Mouse (Mus musculus) right cerebral cortex, postnatal 36 days (tissue): Measurements from ENCODE around the gene Slc22a23.

Experiments used
- DNase-seq, 2 experiments: peaks; one replicate each; pipeline ENCODE4 v3.0.0; 2022; ENCODE audit warnings: low spot score in 2 of 2, mixed read lengths in 1 of 2

Gene Slc22a23

GRCm38 (mm10) chr13:34163304-34163975 lies 181.5 kb downstream of the Slc22a23 start:
- no peak for DNase-seq

- DNase-seq, result peak; percentile 90 to 91
Measured at GRCm38 (mm10) chr13:34162491-34163303, 182.3 kb downstream of the Slc22a23 start, which contains the start of gene Psmg4. TSS of gene Psmg4 (plus strand) at chr13:34162964.

- no peak for DNase-seq
Measured at GRCm38 (mm10) chr13:34159926-34160325, 185.1 kb downstream of the Slc22a23 start.

- no peak for DNase-seq
Measured at GRCm38 (mm10) chr13:34157596-34158157, 187.3 kb downstream of the Slc22a23 start.

- DNase-seq, result no peak
Measured at GRCm38 (mm10) chr13:34156840-34157185, 188.2 kb downstream of the Slc22a23 start.

- no peak for DNase-seq
Measured at GRCm38 (mm10) chr13:34156133-34156839, 188.7 kb downstream of the Slc22a23 start.

GRCm38 (mm10) chr13:34154931-34155272 lies 190.1 kb downstream of the Slc22a23 start:
- DNase-seq, result peak; percentile 52 to 54

- peak; percentile 69 to 78 for DNase-seq
Measured at GRCm38 (mm10) chr13:34154217-34154930, 190.6 kb downstream of the Slc22a23 start.

GRCm38 (mm10) chr13:34153254-34154011 lies 191.5 kb downstream of the Slc22a23 start:
- DNase-seq, result no peak

GRCm38 (mm10) chr13:34152695-34153094 lies 192.3 kb downstream of the Slc22a23 start:
- no peak for DNase-seq

- DNase-seq, result no peak
Measured at GRCm38 (mm10) chr13:34151425-34151824, 193.6 kb downstream of the Slc22a23 start.

- DNase-seq, result peak; percentile 50 to 67
Measured at GRCm38 (mm10) chr13:34150271-34151027, 194.5 kb downstream of the Slc22a23 start.

- no peak for DNase-seq
Measured at GRCm38 (mm10) chr13:34149463-34150176, 195.4 kb downstream of the Slc22a23 start.

GRCm38 (mm10) chr13:34148767-34149392 lies 196.1 kb downstream of the Slc22a23 start:
- peak; percentile 66 to 70 for DNase-seq

- DNase-seq, result no peak
Measured at GRCm38 (mm10) chr13:34148181-34148580, 196.8 kb downstream of the Slc22a23 start.

- no peak for DNase-seq
Measured at GRCm38 (mm10) chr13:34146916-34147315, 198.1 kb downstream of the Slc22a23 start.

GRCm38 (mm10) chr13:34143389-34143788 lies 201.6 kb downstream of the Slc22a23 start:
- no peak for DNase-seq

- peak in 1 of 2 experiments; percentile 52 for DNase-seq
Measured at GRCm38 (mm10) chr13:34136605-34137004, 208.4 kb downstream of the Slc22a23 start.

- DNase-seq, result peak; percentile 61 to 85
Measured at GRCm38 (mm10) chr13:34134276-34134675, 210.7 kb downstream of the Slc22a23 start.
